Mouse (Mus musculus) Muller cell, postnatal 12 days (primary cell): ENCODE measurements around the gene Syk.
A peak's percentile ranks its signal among the peaks of the same experiment; 100 is the strongest.

Source experiments
- DNase-seq: peaks from one replicate; pipeline ENCODE4 v3.0.0-alpha.2; 2015; ENCODE audit errors: inconsistent ontology term

Syk gene

DNA sequence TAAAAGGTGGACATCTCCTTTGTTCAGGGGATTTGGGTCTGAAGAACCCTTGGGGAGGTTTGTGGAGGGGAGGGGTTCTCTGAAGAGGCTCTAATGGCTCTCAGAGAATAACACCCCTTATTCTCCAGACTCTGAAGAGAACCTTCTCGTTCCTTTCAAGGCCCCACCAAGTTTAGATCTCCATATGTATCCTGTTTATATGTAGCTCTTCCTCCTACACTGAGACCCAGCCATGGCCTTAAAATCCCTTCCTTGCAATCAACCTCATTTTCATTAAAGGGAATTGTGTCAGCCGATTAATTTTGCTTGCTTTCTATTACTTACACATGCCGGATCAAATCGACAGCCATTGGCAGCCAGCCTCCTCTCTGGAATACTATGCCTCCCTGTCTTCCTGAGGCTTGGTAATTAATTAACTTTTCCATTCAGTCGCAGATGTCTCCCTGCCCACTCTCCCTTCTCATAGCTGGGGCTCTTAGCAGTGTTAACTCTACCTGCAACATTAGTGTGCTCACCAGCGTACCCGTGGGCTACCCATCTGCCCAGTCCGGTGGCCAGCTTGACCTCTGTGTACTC, 13.7 kb upstream of the Syk start:
- peak; percentile 42 for DNase-seq

DNA sequence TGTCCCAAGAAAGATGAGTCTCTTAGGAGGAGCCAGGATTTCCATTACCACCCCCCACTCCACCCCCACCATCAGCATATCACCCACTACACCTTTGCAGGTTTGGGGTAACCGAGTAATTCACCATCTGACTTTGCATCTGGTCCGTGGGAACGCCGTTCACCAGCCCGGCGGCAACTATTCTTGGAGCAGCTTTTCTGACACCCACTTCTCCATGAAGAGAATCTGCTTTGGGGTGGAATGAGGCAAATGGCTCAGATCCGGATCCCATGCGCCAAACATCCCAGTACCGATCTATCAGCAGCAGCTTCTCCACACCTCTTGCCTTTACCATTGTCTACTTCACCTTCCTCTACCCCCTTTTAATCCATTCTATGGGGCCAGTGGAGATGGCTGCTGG, 12.7 kb upstream of the Syk start:
- DNase-seq = no peak

DNA sequence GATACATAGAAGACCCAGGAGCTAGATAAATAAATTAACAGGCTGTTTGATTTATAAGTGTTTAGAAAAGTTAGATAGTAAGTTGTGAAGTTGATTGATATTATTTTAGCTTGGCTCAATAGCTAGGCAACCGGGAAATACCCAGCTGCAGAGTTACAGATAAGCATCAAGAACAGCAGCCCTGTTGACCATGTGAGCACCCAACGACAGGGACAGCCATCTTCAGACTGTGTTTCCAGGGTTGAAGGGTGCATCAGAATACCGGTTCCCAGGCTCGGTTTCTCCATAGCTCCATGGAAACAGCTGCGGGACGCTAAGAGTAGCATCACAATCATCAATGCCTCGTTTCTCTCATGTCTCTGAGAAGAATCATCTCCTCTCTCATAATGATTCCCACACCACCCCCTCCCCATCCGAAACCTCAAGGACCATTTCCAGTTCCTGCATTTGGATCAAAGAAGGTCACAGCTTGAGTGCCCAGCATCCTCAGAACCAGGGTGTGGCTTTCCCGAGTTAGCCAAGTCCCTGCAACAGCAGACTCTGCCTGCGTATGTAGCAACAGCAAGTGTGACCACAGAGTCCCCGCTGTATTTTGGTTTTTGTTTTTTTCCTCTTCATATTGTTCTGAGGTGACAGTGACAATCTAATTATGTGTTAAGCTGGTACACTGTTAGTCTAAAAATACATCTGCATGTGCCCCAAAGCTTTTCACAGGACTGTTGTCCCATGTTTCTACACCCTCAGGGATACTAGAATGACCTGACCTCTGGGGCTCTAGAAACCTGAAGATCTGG, 11.2 kb upstream of the Syk start:
- no peak for DNase-seq

DNA sequence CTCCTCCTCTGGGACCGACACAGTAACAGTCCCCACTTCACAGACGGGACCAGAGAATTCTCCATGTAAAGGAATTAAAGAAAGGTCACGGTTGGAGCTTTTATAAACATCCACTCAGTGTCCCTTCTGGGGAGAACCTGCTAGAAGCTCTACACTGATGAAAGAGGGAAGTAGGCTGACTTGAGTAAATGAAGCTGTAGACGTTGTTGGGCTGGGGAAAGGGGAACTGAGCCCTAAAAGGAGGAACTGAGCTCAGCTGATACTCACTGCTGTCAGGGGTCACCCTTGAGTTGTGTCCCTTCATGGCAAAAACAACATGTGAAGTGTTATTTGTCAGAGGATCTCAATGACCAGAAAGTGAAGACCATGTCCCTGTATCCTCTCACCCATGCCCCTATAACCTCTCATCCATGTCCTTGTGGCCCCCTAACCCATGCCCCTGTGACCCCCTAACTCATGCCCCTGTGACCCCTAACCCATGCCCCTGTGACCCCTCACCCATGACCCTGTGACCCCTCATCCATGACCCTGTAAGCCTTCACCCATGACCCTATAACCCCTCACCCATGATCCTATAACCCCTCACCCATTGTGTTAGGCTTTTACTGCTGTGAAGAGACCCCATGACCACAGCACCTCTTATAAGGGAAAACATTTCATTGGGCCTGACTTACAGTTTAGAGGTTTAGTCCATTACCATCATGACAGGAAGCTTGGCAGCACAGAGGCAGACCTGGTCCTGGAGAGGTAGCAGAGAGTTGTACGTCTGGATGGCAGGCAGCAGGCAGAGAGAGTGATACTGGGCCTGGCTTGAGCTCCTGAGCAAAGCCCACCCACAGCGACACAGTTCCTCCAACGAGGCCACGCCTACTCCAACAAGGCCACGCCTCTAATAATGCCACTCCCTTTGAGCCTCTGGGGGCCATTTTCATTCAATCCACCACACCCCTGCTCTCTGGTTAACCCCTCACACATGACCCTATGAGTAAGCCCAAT, 10.2 kb upstream of the Syk start:
- no peak for DNase-seq

DNA sequence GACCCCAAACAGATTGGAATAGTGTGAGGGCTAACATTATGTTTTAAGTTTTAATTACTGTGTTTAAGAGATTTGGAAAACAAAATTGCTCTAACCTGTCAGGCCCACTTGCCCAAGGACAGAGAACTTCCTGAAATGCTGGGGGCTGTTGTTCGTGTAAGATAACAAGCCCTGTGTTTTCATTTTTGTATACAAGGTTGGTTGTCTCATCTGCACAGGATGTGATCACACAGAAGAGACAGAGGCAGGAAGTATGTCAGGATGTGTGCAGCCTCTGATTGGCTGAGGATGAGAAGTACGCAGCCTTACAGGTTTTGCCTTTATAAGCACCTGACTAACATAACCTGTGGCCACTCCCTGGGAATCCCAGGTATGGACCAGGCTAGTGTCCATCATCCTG, 8.7 kb upstream of the Syk start:
- no peak for DNase-seq

DNA sequence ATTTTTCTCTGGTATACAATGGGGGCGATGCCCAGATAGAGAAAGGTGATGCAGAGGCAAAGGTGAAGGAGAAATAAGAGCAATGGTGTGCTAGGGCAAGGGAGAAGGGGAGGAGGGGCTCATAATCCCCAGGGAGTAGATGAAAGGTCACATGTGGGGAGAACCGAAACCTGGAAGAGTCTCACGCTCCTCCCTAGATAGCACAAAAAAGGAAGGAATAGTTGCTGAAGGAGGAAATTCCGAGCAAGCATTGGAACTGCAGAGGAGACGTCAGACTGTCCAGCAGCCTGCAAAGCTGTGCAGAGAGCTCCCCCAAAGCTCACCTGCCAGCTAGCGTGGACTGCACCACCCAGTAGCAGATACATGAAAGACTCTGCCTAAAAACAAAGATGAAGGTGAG, 7.5 kb upstream of the Syk start:
- DNase-seq = no peak

DNA sequence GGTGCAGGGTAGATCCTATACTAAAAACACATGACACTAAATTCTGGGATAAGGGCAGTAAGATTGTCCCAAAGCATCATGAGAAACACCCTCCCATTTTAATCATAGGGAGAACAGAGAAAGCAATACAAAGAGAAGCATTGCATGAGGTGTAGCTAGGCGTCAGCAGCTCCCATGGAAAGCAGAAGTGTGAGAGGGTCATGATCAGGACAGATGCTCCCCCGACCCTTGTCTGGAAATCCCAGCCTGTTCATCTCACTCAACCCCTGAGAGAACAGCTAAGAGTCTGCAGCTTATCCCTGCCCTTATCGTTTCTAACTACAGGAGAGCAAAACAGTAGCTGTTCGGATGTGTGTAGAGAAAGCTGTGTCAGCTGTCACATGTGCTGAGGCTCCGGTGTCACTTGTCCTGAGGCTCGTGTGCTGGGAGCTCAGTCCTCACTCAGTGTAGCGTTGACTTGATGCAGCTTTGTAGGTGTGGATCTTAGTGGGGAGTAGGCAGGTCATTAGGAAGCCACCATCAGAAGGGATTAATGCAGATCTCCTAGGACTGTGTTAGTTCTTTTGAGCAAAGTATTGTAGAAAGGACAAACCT, 6.9 kb upstream of the Syk start:
- no peak for DNase-seq

DNA sequence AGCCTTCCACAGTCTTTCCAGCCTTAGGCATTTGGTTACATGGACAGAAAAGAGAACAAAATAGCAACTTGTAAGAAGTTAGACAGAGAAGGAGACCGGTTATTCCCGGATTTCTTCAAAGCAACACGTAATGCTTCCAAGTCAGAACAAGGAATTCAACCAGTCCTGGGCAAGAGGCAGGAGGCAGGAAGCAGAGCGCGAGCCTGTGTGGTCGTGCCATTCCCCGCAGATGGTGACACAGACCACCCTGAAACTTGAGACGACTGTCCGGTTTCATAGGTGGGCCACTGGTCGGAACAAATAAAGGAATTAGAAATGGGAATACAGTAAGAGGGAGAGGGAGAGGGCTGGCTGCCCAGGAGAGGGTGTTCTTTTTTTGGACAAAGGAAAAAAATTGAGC, 6.1 kb upstream of the Syk start:
- no peak for DNase-seq

DNA sequence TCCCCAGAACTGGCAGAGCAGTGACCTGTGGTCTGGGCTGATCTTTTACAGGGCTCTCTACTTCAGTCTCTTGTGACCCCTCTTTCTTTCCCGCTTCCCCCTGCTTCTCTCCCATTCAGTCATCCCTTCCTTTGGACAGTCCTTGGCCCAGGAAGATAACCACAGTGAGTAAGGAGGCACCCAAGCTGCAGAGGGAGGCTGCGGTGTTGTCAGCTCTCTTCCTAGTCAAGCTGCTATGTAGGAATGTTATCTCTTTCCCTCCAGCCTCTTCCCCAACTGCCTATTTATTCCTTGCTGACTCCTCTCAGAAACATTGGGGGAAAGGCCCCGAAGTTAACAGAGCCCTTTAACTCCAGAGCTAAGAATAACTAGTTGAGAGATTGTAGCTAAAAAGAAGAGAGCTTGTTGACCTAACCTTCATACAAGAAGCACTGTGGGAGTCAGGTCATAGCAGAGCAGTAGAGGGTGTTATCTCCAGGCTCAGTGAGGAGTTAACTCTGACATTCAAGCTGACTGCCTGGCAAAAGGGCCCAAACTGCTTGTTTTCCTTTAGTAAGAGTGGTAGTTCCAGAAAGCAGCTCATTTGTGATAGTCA, 5.5 kb upstream of the Syk start:
- no peak for DNase-seq

DNA sequence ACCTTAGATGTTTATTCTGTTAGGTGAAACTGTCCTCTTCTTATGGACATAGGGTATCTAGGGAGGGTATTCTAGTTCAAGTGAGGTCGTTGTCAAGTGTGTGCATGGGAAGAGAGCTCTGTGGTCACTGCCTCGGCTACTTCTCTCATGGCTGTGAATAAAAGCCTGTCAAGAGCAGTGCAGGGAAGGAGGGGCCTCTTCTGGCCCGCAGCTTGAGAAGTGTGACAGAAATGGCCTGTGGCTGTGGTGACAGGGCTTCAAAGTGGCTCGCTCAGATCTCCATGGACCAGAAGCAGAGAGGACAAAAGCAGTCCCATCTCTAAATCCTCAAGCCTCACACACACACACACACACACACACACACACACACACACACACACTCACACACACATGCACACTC, 5.0 kb upstream of the Syk start:
- DNase-seq = no peak

DNA sequence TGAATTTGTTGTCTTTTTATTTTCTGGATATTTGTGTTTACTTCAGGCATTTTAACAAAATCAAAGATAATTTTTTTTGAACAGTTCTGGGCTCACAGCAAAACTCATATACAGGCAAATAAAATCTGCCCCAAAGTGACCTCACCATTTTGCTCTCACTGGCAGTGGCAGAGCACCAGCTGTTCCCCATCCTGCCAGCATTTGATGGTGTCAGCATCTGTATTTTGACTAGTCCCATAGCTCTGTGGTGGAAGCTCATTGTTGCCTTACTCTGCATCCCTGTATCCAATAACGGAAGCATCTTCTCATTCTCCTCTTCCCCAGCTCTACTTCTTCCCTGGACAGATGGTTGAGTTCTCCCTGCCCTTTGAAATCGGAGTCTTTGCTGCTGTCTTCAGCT, 4.2 kb upstream of the Syk start:
- DNase-seq = no peak

DNA sequence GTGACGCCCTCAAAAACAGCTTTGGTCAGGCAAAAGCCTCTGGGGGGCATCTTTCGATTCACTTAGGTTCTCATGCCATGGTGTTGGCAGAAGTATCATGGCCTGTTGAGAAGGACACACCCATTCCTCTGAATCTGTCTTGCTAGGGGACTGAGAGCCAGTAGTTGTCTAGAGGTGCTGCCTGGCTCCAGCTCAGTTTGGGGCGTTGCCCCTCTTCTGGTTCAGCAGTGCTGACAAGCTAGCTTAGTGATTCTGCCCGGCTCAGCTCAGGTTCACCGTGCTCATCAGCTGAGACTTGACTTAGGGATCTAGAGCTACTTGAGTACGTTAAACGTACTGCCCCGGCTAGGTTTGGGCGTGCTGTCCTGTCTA, 481 bp upstream of the Syk start:
- DNase-seq = no peak

DNA sequence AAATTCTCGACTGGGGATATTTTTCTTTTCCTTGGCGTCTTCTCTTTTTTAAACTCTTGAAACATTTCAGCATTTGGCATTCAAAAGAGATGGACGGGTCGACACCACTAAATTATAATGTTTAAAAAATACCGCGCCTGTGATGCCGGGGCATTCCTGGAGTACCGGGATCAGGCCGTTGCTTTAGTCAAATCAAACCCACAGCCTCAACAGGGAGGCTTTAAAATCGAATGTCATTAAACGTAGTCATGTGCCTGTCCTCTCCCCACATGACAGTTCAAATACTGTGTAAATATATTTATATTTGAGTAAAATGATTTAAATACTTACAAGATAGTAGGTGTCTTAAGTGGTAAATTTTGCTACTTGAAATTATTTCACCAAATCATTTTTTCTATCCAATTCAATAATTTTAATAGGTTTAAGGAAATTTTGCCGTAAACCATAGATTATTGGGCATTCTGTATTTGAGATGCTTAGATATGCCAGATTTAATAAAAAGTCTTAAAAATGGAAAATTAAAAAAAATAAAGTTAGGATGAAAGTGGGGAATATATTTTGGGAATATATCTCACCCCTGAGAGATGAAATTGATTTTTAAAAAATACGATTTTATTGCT, 1.1 kb downstream of the Syk start:
- DNase-seq = no peak

DNA sequence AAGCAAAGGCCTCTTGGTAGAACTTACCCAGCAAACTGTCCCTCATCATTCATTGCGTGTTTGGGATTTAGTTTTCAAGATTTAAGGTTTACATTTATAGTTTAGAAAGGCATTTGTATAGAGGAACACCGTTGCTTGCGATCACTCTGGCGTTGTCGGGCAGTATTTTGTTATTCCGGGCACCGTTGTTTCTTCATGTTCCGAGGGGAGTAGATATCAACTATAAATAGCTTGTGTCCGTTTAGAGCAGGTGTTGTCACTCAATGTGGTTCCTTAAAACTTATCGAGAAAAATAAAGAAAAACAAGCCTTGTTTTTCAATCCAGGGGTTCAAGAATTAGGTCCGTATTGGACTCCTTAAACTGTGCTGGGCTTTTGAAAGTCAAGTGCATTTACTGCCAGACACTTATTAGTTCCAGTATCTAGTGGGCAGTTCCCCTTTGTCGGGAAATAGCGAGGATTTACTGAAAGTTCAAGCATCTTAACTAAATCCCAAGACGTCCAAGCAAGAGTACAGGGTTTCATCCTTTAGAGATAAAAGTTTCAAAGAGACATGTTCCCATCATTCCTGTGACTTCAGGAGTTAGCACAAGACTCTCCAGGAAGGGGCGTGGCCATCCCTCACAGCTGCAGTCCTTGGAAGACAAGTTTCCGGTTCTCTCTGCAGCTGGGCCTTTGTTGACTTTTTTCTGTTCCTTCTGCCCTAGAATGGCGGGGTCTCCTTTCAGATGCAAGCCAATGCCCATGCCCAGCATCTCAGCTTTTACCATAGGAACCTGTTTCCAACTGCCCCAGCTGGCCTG, 1.9 kb downstream of the Syk start:
- no peak for DNase-seq

DNA sequence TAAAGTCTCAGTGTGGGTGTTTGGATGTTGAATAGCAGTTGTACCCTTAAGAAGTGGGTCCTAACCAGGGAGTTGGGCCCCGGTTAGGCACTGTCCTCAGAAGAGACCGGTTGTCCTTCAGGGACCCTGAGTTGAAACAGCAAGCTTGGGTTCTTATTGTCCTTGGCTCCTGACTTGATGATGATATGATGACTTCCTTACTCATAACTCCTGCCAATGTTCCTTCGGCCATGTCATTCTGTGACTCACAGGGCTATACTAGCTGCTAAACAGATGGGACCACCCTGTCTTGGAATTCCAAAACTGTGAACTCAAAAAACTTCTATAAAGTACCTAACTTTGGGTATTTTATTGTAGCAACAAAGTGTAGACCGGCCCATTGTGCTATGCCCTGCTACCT, 4.8 kb downstream of the Syk start:
- no peak for DNase-seq

DNA sequence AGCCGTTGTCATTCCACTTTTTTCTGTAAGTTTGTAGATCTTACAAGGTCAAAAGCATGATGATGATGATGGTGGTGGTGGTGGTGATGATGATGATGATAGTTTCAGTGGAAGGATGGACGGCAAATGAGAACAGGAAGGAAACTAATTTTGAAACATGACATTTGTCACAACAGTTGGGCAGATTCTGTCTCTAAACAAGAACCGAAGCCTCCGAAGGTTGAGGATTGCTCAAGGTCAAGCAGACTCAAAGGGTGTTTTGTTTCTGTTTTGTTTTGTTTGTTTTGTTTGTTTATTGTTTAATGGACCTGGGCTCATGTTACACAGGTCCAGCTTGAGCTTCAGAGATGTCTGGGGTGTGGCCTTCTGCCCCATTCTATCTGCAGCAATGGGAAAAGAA, 6.1 kb downstream of the Syk start:
- no peak for DNase-seq

DNA sequence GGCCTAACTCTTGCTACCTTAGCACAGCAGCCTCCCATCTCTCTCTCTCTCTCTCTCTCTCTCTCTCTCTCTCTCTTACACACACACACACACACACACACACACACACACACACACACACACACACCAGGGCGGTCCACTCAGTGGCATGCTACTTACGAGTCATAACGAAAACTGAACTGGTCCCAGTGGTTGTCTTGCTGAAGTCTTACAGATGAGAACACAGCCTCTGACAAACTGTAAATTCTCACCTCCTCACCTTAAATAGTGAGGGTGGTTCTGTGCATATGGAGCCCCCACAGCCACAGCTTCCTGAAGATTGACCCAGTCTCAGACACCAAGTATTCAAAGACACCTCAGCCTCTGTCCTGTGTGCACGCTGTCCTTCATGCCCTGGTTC, 8.9 kb downstream of the Syk start:
- DNase-seq = no peak

DNA sequence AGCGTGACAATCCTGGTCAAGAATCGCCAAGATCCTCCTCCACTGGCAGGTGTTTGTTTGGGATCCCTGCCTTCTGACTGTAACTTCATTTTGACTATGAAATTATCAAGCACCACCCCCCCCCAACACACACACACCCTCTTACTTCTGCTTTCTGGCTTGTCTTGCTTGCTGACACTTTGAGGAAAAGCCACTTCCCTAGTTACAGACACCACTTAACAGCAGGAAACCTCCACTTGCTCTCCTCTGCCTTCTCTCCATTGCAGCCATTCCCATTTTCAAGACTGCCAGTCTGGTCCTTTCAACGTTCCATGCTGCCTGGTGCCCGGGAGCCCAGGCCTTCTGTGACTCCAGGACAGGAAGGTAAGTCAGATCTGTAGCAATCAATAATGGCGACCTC, 13.7 kb downstream of the Syk start:
- DNase-seq = no peak

DNA sequence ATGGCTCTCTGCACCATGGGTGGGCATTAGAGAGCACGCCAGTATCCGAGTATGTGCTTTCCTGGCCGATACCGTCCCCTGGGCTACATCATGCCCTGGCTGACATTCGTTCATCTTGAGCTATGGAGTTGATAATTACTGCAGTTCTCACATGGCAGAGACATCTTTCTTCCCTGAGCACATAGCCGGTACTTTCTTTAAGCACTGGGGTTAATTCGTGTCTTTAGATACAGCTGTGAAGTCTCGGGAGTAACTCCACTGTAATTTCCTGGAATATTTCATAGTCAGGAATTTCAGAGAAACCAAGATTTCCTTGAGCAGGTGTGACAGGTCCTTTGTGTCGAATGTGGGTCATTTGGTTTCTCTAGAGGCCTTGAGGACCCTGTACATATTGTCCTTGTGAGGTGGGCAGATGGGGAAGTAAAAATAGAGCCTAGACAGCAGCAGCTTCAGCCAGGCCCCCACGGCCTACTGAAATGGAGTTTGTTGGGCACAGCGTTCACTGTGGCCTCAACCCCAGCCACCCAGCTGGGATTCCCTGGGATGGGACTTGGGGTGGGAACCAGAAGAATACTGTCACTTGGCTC, 14.2 kb downstream of the Syk start:
- DNase-seq = no peak

DNA sequence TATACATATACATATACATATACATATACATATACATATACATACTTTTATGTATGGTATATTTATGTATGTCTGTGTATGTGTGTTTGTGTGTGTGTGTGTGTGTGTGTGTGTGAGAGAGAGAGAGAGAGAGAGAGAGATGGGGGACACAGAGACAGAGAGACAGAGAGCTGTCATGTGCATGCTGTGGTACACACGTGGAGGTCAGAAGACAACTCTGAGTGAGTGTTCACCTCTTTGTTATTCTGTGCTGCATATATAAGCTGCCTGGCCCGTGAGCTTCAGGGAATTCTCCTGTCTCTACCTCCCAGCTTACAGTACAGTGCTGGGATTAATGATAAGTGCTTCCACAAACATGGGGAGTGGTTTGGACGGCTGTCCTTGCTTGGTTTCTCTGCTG, 15.3 kb downstream of the Syk start:
- DNase-seq = no peak
